Mouse (Mus musculus): Measurements from ENCODE around the gene Otx1. TPM values are rescaled to one million over a fixed set of nuclear protein-coding genes. Genes with fewer than 3 reads are reported as not detected.

Gene Otx1
- 3.4 TPM for polyA plus RNA-seq (2021)

- CTCF ChIA-PET: no interaction called here
- no peaks in the 10 kb centered on the region for H3K27me3 ChIP-seq
- ATAC-seq (no peak), DNase-seq (ENCODE audit: low read depth, low spot score) (no peak)
- POLR2A ChIA-PET: no interaction called here
- TF ChIP-seq CTCF (IDR thresholded peaks at IDR 0.05): no peak
- in situ Hi-C loops (cut with MboI; ENCODE audit: low pct_unique_long_range_greater_than_20kb): no loop called here
Measured at GRCm38 (mm10) chr11:22002783-22003340, at the start of gene Otx1. Otx1 (minus strand) TSS chr11:22002897.

- in situ Hi-C loops (cut with MboI; ENCODE audit: low pct_unique_long_range_greater_than_20kb): no loop called here
- ChIA-PET CTCF (no interaction called here), POLR2A (no interaction called here)
- no peak for DNase-seq (ENCODE audit: low read depth, low spot score)
- no peaks in the 10 kb centered on the region for H3K27me3 ChIP-seq
- ATAC-seq: no peak
- TF ChIP-seq CTCF (IDR thresholded peaks at IDR 0.05): no peak
Measured at GRCm38 (mm10) chr11:22050864-22051263, 48.2 kb upstream of the Otx1 start.

- ATAC-seq (no peak), DNase-seq (ENCODE audit: low read depth, low spot score) (no peak)
- in situ Hi-C loops (cut with MboI; ENCODE audit: low pct_unique_long_range_greater_than_20kb): no loop called here
- H3K27me3 ChIP-seq: no peaks in the 10 kb centered on the region
- no peak for TF ChIP-seq CTCF (IDR thresholded peaks at IDR 0.05)
- CTCF ChIA-PET: interaction anchor here (1.1 kb wide), 1 partner anchor 23 kb away, joined by 5 read pairs; no protein-coding TSS in a partner anchor
- POLR2A ChIA-PET: no interaction called here
Measured at GRCm38 (mm10) chr11:22039854-22040426, 37.2 kb upstream of the Otx1 start.

- no peaks in the 10 kb centered on the region for H3K27me3 ChIP-seq
- ATAC-seq: no peak
- in situ Hi-C loops (cut with MboI; ENCODE audit: low pct_unique_long_range_greater_than_20kb): no loop called here
- ChIA-PET POLR2A (no interaction called here), CTCF (interaction anchor here (1.0 to 1.7 kb wide), 3 partner anchors 11 to 16 kb away, joined by 3 read pairs; no protein-coding TSS in a partner anchor)
- no peak for DNase-seq (ENCODE audit: low read depth, low spot score)
- no peak for TF ChIP-seq CTCF (IDR thresholded peaks at IDR 0.05)
Measured at GRCm38 (mm10) chr11:22034564-22035105, 31.9 kb upstream of the Otx1 start.

- DNase-seq (ENCODE audit: low read depth, low spot score): no peak
- no peak for ATAC-seq
- in situ Hi-C loops (cut with MboI; ENCODE audit: low pct_unique_long_range_greater_than_20kb): no loop called here
- no peaks in the 10 kb centered on the region for H3K27me3 ChIP-seq
- ChIA-PET CTCF (interaction anchor here (1.0 to 1.1 kb wide), 2 partner anchors 10 to 13 kb away, joined by 3 read pairs; no protein-coding TSS in a partner anchor), POLR2A (no interaction called here)
- no peak for TF ChIP-seq CTCF (IDR thresholded peaks at IDR 0.05)
Measured at GRCm38 (mm10) chr11:22033582-22033981, 30.9 kb upstream of the Otx1 start.

- CTCF ChIA-PET: interaction anchor here (1.2 kb wide), 2 partner anchors 14 to 22 kb away, joined by 3 read pairs; no protein-coding TSS in a partner anchor
- H3K27me3 ChIP-seq: no peaks in the 10 kb centered on the region
- no peak for ATAC-seq
- no peak for DNase-seq (ENCODE audit: low read depth, low spot score)
- in situ Hi-C loops (cut with MboI; ENCODE audit: low pct_unique_long_range_greater_than_20kb): no loop called here
- no peak for TF ChIP-seq CTCF (IDR thresholded peaks at IDR 0.05)
- POLR2A ChIA-PET: no interaction called here
Measured at GRCm38 (mm10) chr11:22020602-22021001, 17.9 kb upstream of the Otx1 start.

GRCm38 (mm10) chr11:22017444-22017843, 14.7 kb upstream of the Otx1 start:
- ChIA-PET POLR2A (interaction anchor here (0.9 kb wide), 1 partner anchor 354 kb away, joined by 3 read pairs; no protein-coding TSS in a partner anchor), CTCF (interaction anchor here (2.3 kb wide), 1 partner anchor 23 kb away, joined by 5 read pairs; no protein-coding TSS in a partner anchor)
- no peaks in the 10 kb centered on the region for H3K27me3 ChIP-seq
- in situ Hi-C loops (cut with MboI; ENCODE audit: low pct_unique_long_range_greater_than_20kb): no loop called here
- DNase-seq (ENCODE audit: low read depth, low spot score) (no peak), ATAC-seq (no peak)
- TF ChIP-seq CTCF (IDR thresholded peaks at IDR 0.05): no peak

- ATAC-seq (no peak), DNase-seq (ENCODE audit: low read depth, low spot score) (no peak)
- no peak for TF ChIP-seq CTCF (IDR thresholded peaks at IDR 0.05)
- ChIA-PET CTCF (interaction anchor here (1.2 to 2.3 kb wide), 2 partner anchors 24 to 88 kb away, joined by 3 to 5 read pairs; no protein-coding TSS in a partner anchor), POLR2A (no interaction called here)
- in situ Hi-C loops (cut with MboI; ENCODE audit: low pct_unique_long_range_greater_than_20kb): no loop called here
- H3K27me3 ChIP-seq: no peaks in the 10 kb centered on the region
Measured at GRCm38 (mm10) chr11:22016341-22016740, 13.6 kb upstream of the Otx1 start.

- ChIA-PET CTCF (interaction anchor here (0.6 kb wide), 1 partner anchor 44 kb away, joined by 3 read pairs; no protein-coding TSS in a partner anchor), POLR2A (no interaction called here)
- no peak for ATAC-seq
- in situ Hi-C loops (cut with MboI; ENCODE audit: low pct_unique_long_range_greater_than_20kb): no loop called here
- TF ChIP-seq CTCF (IDR thresholded peaks at IDR 0.05): no peak
- DNase-seq (ENCODE audit: low read depth, low spot score): no peak
- no peaks in the 10 kb centered on the region for H3K27me3 ChIP-seq
Measured at GRCm38 (mm10) chr11:22008817-22009216, 6.1 kb upstream of the Otx1 start.

- no peaks in the 10 kb centered on the region for H3K27me3 ChIP-seq
- in situ Hi-C loops (cut with MboI; ENCODE audit: low pct_unique_long_range_greater_than_20kb): no loop called here
- ChIA-PET CTCF (interaction anchor here (0.6 kb wide), 1 partner anchor 43 kb away, joined by 3 read pairs; no protein-coding TSS in a partner anchor), POLR2A (no interaction called here)
- DNase-seq (ENCODE audit: low read depth, low spot score): no peak
- ATAC-seq: no peak
- TF ChIP-seq CTCF (IDR thresholded peaks at IDR 0.05): no peak
Measured at GRCm38 (mm10) chr11:22008129-22008596, 5.5 kb upstream of the Otx1 start.

- no peak for TF ChIP-seq CTCF (IDR thresholded peaks at IDR 0.05)
Measured at GRCm38 (mm10) chr11:22007781-22008110, 5.0 kb upstream of the Otx1 start.

More at GRCm38 (mm10) chr11:22007781-22008110, 5.0 kb upstream of the Otx1 start:
- ChIA-PET CTCF (no interaction called here), POLR2A (no interaction called here)
- H3K27me3 ChIP-seq: no peaks in the 10 kb centered on the region
- DNase-seq (ENCODE audit: low read depth, low spot score): no peak
- no peak for ATAC-seq
- in situ Hi-C loops (cut with MboI; ENCODE audit: low pct_unique_long_range_greater_than_20kb): no loop called here

Measured in Patski (cell line).